Mouse (Mus musculus): ENCODE data around the gene Gm11634. TPM values are rescaled to one million over a fixed set of nuclear protein-coding genes. Genes with fewer than 3 reads are reported as not detected.
"Not testable (repeated sequence)": the region's sequence is repeated elsewhere in the genome, so short reads cannot be mapped to it uniquely, and the experiment has no call there.

Gm11634 gene
- total and polyA plus RNA-seq, 3 experiments = not detected

- TF ChIP-seq RAD21 (IDR thresholded peaks at IDR 0.05; ENCODE audit: low read depth, low read length) (no peak; the same call in 1 of the 2 replicates), MEF2A (IDR thresholded peaks at IDR 0.05; ENCODE audit: borderline replicate concordance, low read depth, low read length) (peak; percentile 89), NELFE (IDR thresholded peaks at IDR 0.05; ENCODE audit: low read depth, low read length) (peak; percentile 90), E2F4 (IDR thresholded peaks at IDR 0.05; ENCODE audit: insufficient replicate concordance, low read depth, low read length) (peak; percentile 93), JUN (IDR thresholded peaks at IDR 0.05; ENCODE audit: insufficient read depth, low read depth, low read length) (no peak), CTCF (conservative IDR thresholded peaks at IDR 0.05 in 1 of 2, IDR thresholded peaks at IDR 0.05 in 1 of 2; ENCODE audit: low read depth in 2 of 2, low read length in 2 of 2) (0 out of 4 replicates have a peak, but pooled peaks of 1 of the 2 experiments have one; percentile 2), USF2 (conservative IDR thresholded peaks at IDR 0.05; ENCODE audit: low read depth, low read length) (no peak), MYC (IDR thresholded peaks at IDR 0.05; ENCODE audit: low read depth, low read length) (peak; percentile 36; the same call in 1 of the 2 replicates), USF1 (IDR thresholded peaks at IDR 0.05; ENCODE audit: low read depth, low read length) (no peak), ETS1 (conservative IDR thresholded peaks at IDR 0.05; ENCODE audit: low read depth, low read length) (peak; percentile 92), BHLHE40 (IDR thresholded peaks at IDR 0.05; ENCODE audit: low read depth, low read length) (peak; percentile 33; the same call in 1 of the 2 replicates), CHD2 (IDR thresholded peaks at IDR 0.05; ENCODE audit: low read length) (peak; percentile 75), MAZ (IDR thresholded peaks at IDR 0.05; ENCODE audit: low read depth, low read length) (peak; percentile 70), MXI1 (IDR thresholded peaks at IDR 0.05; ENCODE audit: low read depth, low read length) (peak; percentile 33; the same call in 1 of the 2 replicates), GABPA (IDR thresholded peaks at IDR 0.05; ENCODE audit: insufficient replicate concordance, low read depth, low read length) (no peak), ZNF384 (IDR thresholded peaks at IDR 0.05; ENCODE audit: low read depth, low read length) (peak; percentile 97)
Observed at GRCm38 (mm10) chr11:101626995-101627856, 28.2 kb upstream of the Gm11634 start, which contains the start of gene Rdm1 (continued).

- dilution Hi-C loops (cut with MboI; ENCODE audit: extremely low pct_ligation_motif_present, extremely low pct_unique_long_range_greater_than_20kb, low sequenced_read_pairs) = no loop called here
Observed at GRCm38 (mm10) chr11:101626649-101626994, 27.6 kb upstream of the Gm11634 start.

GRCm38 (mm10) chr11:101620022-101620655 is 21.1 kb upstream of the Gm11634 start:
- peaks cover 0 to 18% of the 10 kb centered on the region in 2 experiments; a peak in 2 of 4 replicates for H3K4me1 ChIP-seq (ENCODE audit: control insufficient read depth in 1 of 2, insufficient read depth in 2 of 2)
- H3K79me2 ChIP-seq (replicated peaks; ENCODE audit: control insufficient read depth, extremely low read depth, insufficient read depth, poor library complexity, severe bottlenecking); H3K4me2 ChIP-seq (ENCODE audit: insufficient read depth, low read depth, poor library complexity, severe bottlenecking); H3K9ac ChIP-seq (ENCODE audit: insufficient read depth, low read depth); DNase-seq (ENCODE audit: extremely low read depth); H3K36me3 ChIP-seq (replicated peaks in 1 of 2; ENCODE audit: control insufficient read depth in 1 of 2, insufficient read depth in 1 of 2, low read length in 1 of 2); H3K4me3 ChIP-seq (replicated peaks in 1 of 3; ENCODE audit: low read depth in 2 of 3, low read length in 2 of 3, poor library complexity in 1 of 3); dilution Hi-C loops (cut with MboI; ENCODE audit: extremely low pct_ligation_motif_present, extremely low pct_unique_long_range_greater_than_20kb, low sequenced_read_pairs); H3K27me3 ChIP-seq (replicated peaks); H3K27ac ChIP-seq (ENCODE audit: insufficient read depth, low read depth); H3K9me3 ChIP-seq (replicated peaks; ENCODE audit: low read length); in situ Hi-C loops (cut with MboI; ENCODE audit: low pct_ligation_motif_present, low pct_unique_long_range_greater_than_20kb, low sequenced_read_pairs): not testable (repeated sequence)

More at GRCm38 (mm10) chr11:101626649-101626994, 27.6 kb upstream of the Gm11634 start:
- Histone ChIP-seq H3K4me1 (ENCODE audit: control insufficient read depth in 1 of 2, insufficient read depth in 2 of 2) (peaks cover 0 to 22% of the 10 kb centered on the region in 2 experiments; a peak in 2 of 4 replicates), H3K36me3 (replicated peaks in 1 of 2; ENCODE audit: control insufficient read depth in 1 of 2, insufficient read depth in 1 of 2, low read length in 1 of 2) (peaks cover 0 to 7% of the 10 kb centered on the region in 2 experiments), H3K4me2 (ENCODE audit: insufficient read depth, low read depth, poor library complexity, severe bottlenecking) (peak overlapping the region; percentile 42), H3K9me3 (replicated peaks; ENCODE audit: low read length) (peaks cover 9% of the 10 kb centered on the region), H3K9ac (ENCODE audit: insufficient read depth, low read depth) (peak overlapping the region; percentile 62), H3K4me3 (replicated peaks in 1 of 3; ENCODE audit: low read depth in 2 of 3, low read length in 2 of 3, poor library complexity in 1 of 3) (peak overlapping the region; percentile 48 to 51 (median 48)), H3K27ac (ENCODE audit: insufficient read depth, low read depth) (peak overlapping the region; percentile 97), H3K27me3 (replicated peaks) (no peaks in the 10 kb centered on the region), H3K79me2 (replicated peaks; ENCODE audit: control insufficient read depth, extremely low read depth, insufficient read depth, poor library complexity, severe bottlenecking) (no peaks in the 10 kb centered on the region)
- in situ Hi-C loops (cut with MboI; ENCODE audit: low pct_ligation_motif_present, low pct_unique_long_range_greater_than_20kb, low sequenced_read_pairs) = no loop called here
- TF ChIP-seq EP300 (IDR thresholded peaks at IDR 0.05; ENCODE audit: low read length) (no peak), MYC (IDR thresholded peaks at IDR 0.05; ENCODE audit: low read depth, low read length) (peak; percentile 92), MAX (IDR thresholded peaks at IDR 0.05; ENCODE audit: low read length) (peak; percentile 92), SIN3A (IDR thresholded peaks at IDR 0.05; ENCODE audit: low read length) (0 out of 2 replicates have a peak, but pooled peaks have one; percentile 20), USF2 (conservative IDR thresholded peaks at IDR 0.05; ENCODE audit: low read depth, low read length) (peak; percentile 25; the same call in 1 of the 2 replicates), PAX5 (IDR thresholded peaks at IDR 0.05; ENCODE audit: low read length) (no peak), MXI1 (IDR thresholded peaks at IDR 0.05; ENCODE audit: low read depth, low read length) (peak; percentile 85; the same call in 1 of the 2 replicates), USF1 (IDR thresholded peaks at IDR 0.05; ENCODE audit: low read depth, low read length) (peak; percentile 34), HCFC1 (IDR thresholded peaks at IDR 0.05; ENCODE audit: low read depth, low read length) (no peak), RCOR1 (conservative IDR thresholded peaks at IDR 0.05; ENCODE audit: low read depth, low read length) (no peak), TBP (conservative IDR thresholded peaks at IDR 0.05; ENCODE audit: low read depth, low read length) (no peak)
- DNase-seq (ENCODE audit: extremely low read depth) = no peak
